Mouse (Mus musculus) gastrocnemius, adult 2 months (tissue): ENCODE data around the gene Nr2f1. TPM values are rescaled to one million over a fixed set of nuclear protein-coding genes. Genes with fewer than 3 reads are reported as not detected.
"Not testable (repeated sequence)": the region's sequence is repeated elsewhere in the genome, so short reads cannot be mapped to it uniquely, and the experiment has no call there.

Experiments
- DNase-seq: peaks from one replicate; pipeline ENCODE4 v3.0.0; 2022
- H3K27ac ChIP-seq: fragments of 200-600 bp; 2 replicates; pipeline ENCODE4 v1.8.1; 2022; ENCODE audit warnings: mild to moderate bottlenecking
- H3K4me3 ChIP-seq: fragments of 200-600 bp; 2 replicates; pipeline ENCODE4 v1.8.1; 2022; ENCODE audit warnings: mild to moderate bottlenecking, moderate library complexity
- CTCF ChIP-seq: fragments of 200-600 bp; IDR thresholded peaks from 2 replicates; pipeline ENCODE4 v1.8.1; 2022; ENCODE audit warnings: antibody characterized with exemption, mild to moderate bottlenecking, moderate library complexity
- intact Hi-C: fragments of 180-260 bp; cut with DNase I; formaldehyde crosslinking; loops from one replicate; pipeline ENCODE4 v1.15.1; 2025
- long read RNA-seq, 2 experiments: library from polyadenylated mRNA; stranded (forward); transcript quantifications; one replicate each; pipeline ENCODE4 v2.0.0; 2021
- total RNA-seq, 2 experiments: library from RNA; stranded (reverse); gene quantifications; 2 replicates each; pipeline ENCODE4 v1.2.3; 2021

Nr2f1 gene
- total RNA-seq: under 1 TPM; 0.41 to 0.56 TPM
- long read RNA-seq, experiment 1: 0 reads
- long read RNA-seq, experiment 2: 0 reads

GRCm38 (mm10) chr13:78199642-78200160 is at the start of gene Nr2f1:
Gene Nr2f1 (minus strand): TSS chr13:78199757.
- no peak for TF ChIP-seq CTCF
- Histone ChIP-seq H3K4me3 (peak within 1 kb of the TSS; percentile 77), H3K27ac (peak within 1 kb of the TSS; percentile 76)
- intact Hi-C loops: loop anchor here (2.0 to 10.0 kb wide), 2 partner anchors 217 to 335 kb away; no protein-coding TSS in a partner anchor
- DNase-seq: no peak

GRCm38 (mm10) chr13:78221680-78222079 is 22.1 kb upstream of the Nr2f1 start:
- no peak overlapping the region for H3K27ac ChIP-seq
- no peak for DNase-seq
- H3K4me3 ChIP-seq: no peak overlapping the region
- no peak for TF ChIP-seq CTCF
- intact Hi-C loops: no loop called here

GRCm38 (mm10) chr13:78220238-78220637 is 20.7 kb upstream of the Nr2f1 start:
- DNase-seq, H3K27ac ChIP-seq, H3K4me3 ChIP-seq, intact Hi-C loops: not testable (repeated sequence)

- TF ChIP-seq CTCF: no peak
- no peak for DNase-seq
- Histone ChIP-seq H3K4me3 (no peak overlapping the region), H3K27ac (no peak overlapping the region)
- intact Hi-C loops: no loop called here
Measured at GRCm38 (mm10) chr13:78215223-78215622, 15.7 kb upstream of the Nr2f1 start.

GRCm38 (mm10) chr13:78213155-78213554 is 13.6 kb upstream of the Nr2f1 start:
- DNase-seq: no peak
- no peak overlapping the region for H3K27ac ChIP-seq
- intact Hi-C loops: no loop called here
- TF ChIP-seq CTCF: no peak
- H3K4me3 ChIP-seq: no peak overlapping the region

- no peak for TF ChIP-seq CTCF
- intact Hi-C loops: no loop called here
- Histone ChIP-seq H3K27ac (no peak overlapping the region), H3K4me3 (no peak overlapping the region)
- no peak for DNase-seq
Measured at GRCm38 (mm10) chr13:78212111-78212510, 12.6 kb upstream of the Nr2f1 start.

GRCm38 (mm10) chr13:78211231-78212010 is 11.9 kb upstream of the Nr2f1 start:
- Histone ChIP-seq H3K27ac (no peak overlapping the region), H3K4me3 (no peak overlapping the region)
- intact Hi-C loops: no loop called here
- no peak for DNase-seq
- TF ChIP-seq CTCF: no peak

- Histone ChIP-seq H3K27ac (no peak overlapping the region), H3K4me3 (peak overlapping the region; percentile 60)
- no peak for TF ChIP-seq CTCF
- DNase-seq: no peak
- intact Hi-C loops: no loop called here
Measured at GRCm38 (mm10) chr13:78210748-78211089, 11.2 kb upstream of the Nr2f1 start.

- intact Hi-C loops: no loop called here
- H3K4me3 ChIP-seq: peak overlapping the region; percentile 60
- no peak for DNase-seq
- no peak for TF ChIP-seq CTCF
- H3K27ac ChIP-seq: no peak overlapping the region
Measured at GRCm38 (mm10) chr13:78210029-78210747, 10.6 kb upstream of the Nr2f1 start.

- intact Hi-C loops: loop anchor here (10.0 kb wide), 1 partner anchor 345 kb away; no protein-coding TSS in a partner anchor
- no peak for TF ChIP-seq CTCF
- DNase-seq: no peak
- Histone ChIP-seq H3K27ac (no peak overlapping the region), H3K4me3 (peak overlapping the region; percentile 60)
Measured at GRCm38 (mm10) chr13:78209611-78210028, 10.1 kb upstream of the Nr2f1 start.

GRCm38 (mm10) chr13:78208689-78209410 is 9.3 kb upstream of the Nr2f1 start:
- TF ChIP-seq CTCF: no peak

More at GRCm38 (mm10) chr13:78208689-78209410, 9.3 kb upstream of the Nr2f1 start:
- no peak for DNase-seq
- intact Hi-C loops: loop anchor here (10.0 kb wide), 1 partner anchor 344 kb away; no protein-coding TSS in a partner anchor
- Histone ChIP-seq H3K4me3 (no peak overlapping the region), H3K27ac (no peak overlapping the region)
